Mouse (Mus musculus) testis, adult 2 months (tissue): ENCODE measurements around the gene Ptprn. TPM values are rescaled to one million over a fixed set of nuclear protein-coding genes. Genes with fewer than 3 reads are reported as not detected.

Source experiments
- H3K27ac ChIP-seq: fragments of 200-500 bp; 2 replicates; pipeline ENCODE4 v1.5.1; 2012; ENCODE audit warnings: low read depth, low read length; ENCODE audit not compliant: control insufficient read depth, insufficient read depth
- H3K27me3 ChIP-seq: fragments of 200-500 bp; 2 replicates; pipeline ENCODE4 v1.6.1; 2012; ENCODE audit warnings: mild to moderate bottlenecking, low read length, moderate library complexity; ENCODE audit not compliant: control insufficient read depth, insufficient read depth
- H3K36me3 ChIP-seq: fragments of 200-500 bp; 2 replicates; pipeline ENCODE4 v1.6.1; 2012; ENCODE audit warnings: mild to moderate bottlenecking, low read length; ENCODE audit not compliant: control insufficient read depth, insufficient read depth
- H3K4me1 ChIP-seq: fragments of 200-500 bp; 2 replicates; pipeline ENCODE4 v1.6.1; 2012; ENCODE audit warnings: low read length; ENCODE audit not compliant: control insufficient read depth, insufficient read depth
- H3K4me3 ChIP-seq: fragments of 200-500 bp; 2 replicates; pipeline ENCODE4 v1.5.1; 2012; ENCODE audit warnings: low read depth, mild to moderate bottlenecking, low read length, moderate library complexity, mixed read lengths; ENCODE audit not compliant: control insufficient read depth
- CTCF ChIP-seq: fragments of 200-500 bp; IDR thresholded peaks from 2 replicates; pipeline ENCODE4 v1.5.1; 2012; ENCODE audit warnings: low read depth, mild to moderate bottlenecking, inconsistent platforms, low read length, moderate library complexity; ENCODE audit not compliant: control insufficient read depth, insufficient read depth, insufficient replicate concordance
- POLR2A ChIP-seq: fragments of 200-500 bp; IDR thresholded peaks from 2 replicates; pipeline ENCODE4 v1.6.1; 2012; ENCODE audit warnings: low read depth, mild to moderate bottlenecking, inconsistent platforms, low read length, moderate library complexity; ENCODE audit not compliant: control insufficient read depth
- polyA plus RNA-seq: library from polyadenylated mRNA; depleted of rRNA; stranded (reverse); fragments of >200 nt; gene quantifications from 2 replicates; pipeline ENCODE4 v1.2.3, GENCODE M21; 2012

The Ptprn gene
- polyA plus RNA-seq, 1 experiment = 0.41 TPM

GRCm38 (mm10) chr1:75262969-75263951 is 1.0 kb downstream of the Ptprn start:
- Histone ChIP-seq H3K4me3 (no peak overlapping the region; the same call in 1 of the 2 replicates), H3K36me3 (no peaks in the 10 kb centered on the region), H3K4me1 (peaks cover 6% of the 10 kb centered on the region), H3K27me3 (no peaks in the 10 kb centered on the region; the same call in 1 of the 2 replicates), H3K27ac (no peak overlapping the region)
- TF ChIP-seq CTCF (peak; percentile 4; the same call in 1 of the 2 replicates), POLR2A (no peak)

GRCm38 (mm10) chr1:75261278-75261677 is 3.0 kb downstream of the Ptprn start:
- TF ChIP-seq POLR2A = no peak
- TF ChIP-seq CTCF = no peak
- no peak overlapping the region for H3K27ac ChIP-seq
- no peak overlapping the region for H3K4me3 ChIP-seq
- peaks cover 6% of the 10 kb centered on the region for H3K4me1 ChIP-seq
- H3K36me3 ChIP-seq = no peaks in the 10 kb centered on the region
- H3K27me3 ChIP-seq = no peaks in the 10 kb centered on the region; the same call in 1 of the 2 replicates

- Histone ChIP-seq H3K27ac (no peak overlapping the region), H3K4me3 (no peak overlapping the region), H3K36me3 (no peaks in the 10 kb centered on the region), H3K27me3 (no peaks in the 10 kb centered on the region), H3K4me1 (peaks cover 18% of the 10 kb centered on the region)
- TF ChIP-seq CTCF (no peak), POLR2A (no peak)
Observed at GRCm38 (mm10) chr1:75255516-75256046, 8.7 kb downstream of the Ptprn start.

GRCm38 (mm10) chr1:75254625-75255013 is 9.7 kb downstream of the Ptprn start:
- H3K36me3 ChIP-seq = no peaks in the 10 kb centered on the region
- no peaks in the 10 kb centered on the region for H3K27me3 ChIP-seq
- no peak overlapping the region for H3K4me3 ChIP-seq
- H3K27ac ChIP-seq = no peak overlapping the region
- TF ChIP-seq CTCF = no peak
- no peak for TF ChIP-seq POLR2A
- H3K4me1 ChIP-seq = peaks cover 18% of the 10 kb centered on the region

GRCm38 (mm10) chr1:75253849-75254624 is 10.3 kb downstream of the Ptprn start:
- TF ChIP-seq CTCF (peak; percentile 75; the same call in 1 of the 2 replicates), POLR2A (no peak)
- peak overlapping the region; percentile 75 for H3K4me3 ChIP-seq

GRCm38 (mm10) chr1:75253029-75253428 is 11.3 kb downstream of the Ptprn start:
- TF ChIP-seq POLR2A (no peak), CTCF (peak; percentile 12; the same call in 1 of the 2 replicates)
- no peaks in the 10 kb centered on the region for H3K27me3 ChIP-seq
- no peaks in the 10 kb centered on the region for H3K36me3 ChIP-seq
- H3K4me3 ChIP-seq = peak overlapping the region; percentile 75
- H3K27ac ChIP-seq = no peak overlapping the region
- H3K4me1 ChIP-seq = peaks cover 18% of the 10 kb centered on the region

More at GRCm38 (mm10) chr1:75253849-75254624, 10.3 kb downstream of the Ptprn start:
- H3K27me3 ChIP-seq = no peaks in the 10 kb centered on the region
- no peaks in the 10 kb centered on the region for H3K36me3 ChIP-seq
- H3K27ac ChIP-seq = no peak overlapping the region
- peaks cover 18% of the 10 kb centered on the region for H3K4me1 ChIP-seq

GRCm38 (mm10) chr1:75252308-75252707 is 12.0 kb downstream of the Ptprn start:
- H3K4me1 ChIP-seq = peaks cover 18% of the 10 kb centered on the region
- peak overlapping the region; percentile 75 for H3K4me3 ChIP-seq
- H3K36me3 ChIP-seq = no peaks in the 10 kb centered on the region
- TF ChIP-seq CTCF (no peak), POLR2A (no peak)
- H3K27ac ChIP-seq = no peak overlapping the region
- H3K27me3 ChIP-seq = no peaks in the 10 kb centered on the region
